Mouse (Mus musculus): ENCODE data around the gene Hist1h2bh.
"Not testable (repeated sequence)": the region's sequence is repeated elsewhere in the genome, so short reads cannot be mapped to it uniquely, and the experiment has no call there.

The Hist1h2bh gene

GRCm38 (mm10) chr13:23574546-23575170 lies 31.5 kb upstream of the Hist1h2bh start:
- peak; percentile 75 for DNase-seq (ENCODE audit: extremely low read depth, insufficient read length, low spot score)

GRCm38 (mm10) chr13:23573898-23574524 lies 30.8 kb upstream of the Hist1h2bh start, which contains the start of the genes Hist1h2bf and Hist1h2ad:
Hist1h2bf (minus strand) TSS chr13:23574196.
Hist1h2ad (plus strand) TSS chr13:23574381.
- peak; percentile 95 for DNase-seq (ENCODE audit: extremely low read depth, insufficient read length, low spot score)

- DNase-seq (ENCODE audit: extremely low read depth, insufficient read length, low spot score), result peak; percentile 61
These were observed 30.1 kb upstream of the Hist1h2bh start for GRCm38 (mm10) chr13:23573034-23573897.

- peak; percentile 48 for DNase-seq (ENCODE audit: extremely low read depth, insufficient read length, low spot score)
These were observed 29.2 kb upstream of the Hist1h2bh start for GRCm38 (mm10) chr13:23572218-23573033.

- DNase-seq (ENCODE audit: extremely low read depth, insufficient read length, low spot score), result peak; percentile 86
These were observed 28.5 kb upstream of the Hist1h2bh start for GRCm38 (mm10) chr13:23571504-23572217.

- peak; percentile 95 for DNase-seq (ENCODE audit: extremely low read depth, insufficient read length, low spot score)
These were observed 27.9 kb upstream of the Hist1h2bh start, which contains the start of the genes Hist1h2ae and Hist1h2bg for GRCm38 (mm10) chr13:23571022-23571503. Hist1h2ae (minus strand) TSS chr13:23571220. Hist1h2bg (plus strand) TSS chr13:23571396.

- peak; percentile 74 for DNase-seq (ENCODE audit: extremely low read depth, insufficient read length, low spot score)
These were observed 27.2 kb upstream of the Hist1h2bh start for GRCm38 (mm10) chr13:23570261-23571021.

- no peak for DNase-seq (ENCODE audit: extremely low read depth, insufficient read length, low spot score)
These were observed 21.3 kb upstream of the Hist1h2bh start for GRCm38 (mm10) chr13:23564482-23564881.

- DNase-seq (ENCODE audit: extremely low read depth, insufficient read length, low spot score), result peak; percentile 52
These were observed 19.7 kb upstream of the Hist1h2bh start for GRCm38 (mm10) chr13:23562699-23563462.

GRCm38 (mm10) chr13:23561883-23562659 lies 18.9 kb upstream of the Hist1h2bh start, which contains the start of gene Hist1h3e:
Hist1h3e (minus strand) TSS chr13:23562369.
- peak; percentile 93 for DNase-seq (ENCODE audit: extremely low read depth, insufficient read length, low spot score)

GRCm38 (mm10) chr13:23561531-23561882 lies 18.3 kb upstream of the Hist1h2bh start:
- not testable (repeated sequence) for DNase-seq (ENCODE audit: extremely low read depth, insufficient read length, low spot score)

GRCm38 (mm10) chr13:23560699-23561098 lies 17.5 kb upstream of the Hist1h2bh start:
- not testable (repeated sequence) for DNase-seq (ENCODE audit: extremely low read depth, insufficient read length, low spot score)

- no peak for DNase-seq (ENCODE audit: extremely low read depth, insufficient read length, low spot score)
These were observed 13.7 kb upstream of the Hist1h2bh start for GRCm38 (mm10) chr13:23556906-23557305.

- DNase-seq (ENCODE audit: extremely low read depth, insufficient read length, low spot score), result peak; percentile 58
These were observed 12.7 kb upstream of the Hist1h2bh start for GRCm38 (mm10) chr13:23555839-23556416.

GRCm38 (mm10) chr13:23554925-23555838 lies 12.0 kb upstream of the Hist1h2bh start:
- DNase-seq (ENCODE audit: extremely low read depth, insufficient read length, low spot score), result peak; percentile 94

- DNase-seq (ENCODE audit: extremely low read depth, insufficient read length, low spot score), result no peak
These were observed 11.2 kb upstream of the Hist1h2bh start for GRCm38 (mm10) chr13:23554393-23554792.
